Mouse (Mus musculus): ENCODE results near the gene Pcyt2. TPM values are rescaled to one million over a fixed set of nuclear protein-coding genes. Genes with fewer than 3 reads are reported as not detected.
A peak's percentile ranks its signal among the peaks of the same experiment; 100 is the strongest.

Gene Pcyt2
- total and polyA plus RNA-seq, 2 experiments from 2014 or later, result 125 to 142 TPM

- peaks cover 8% of the 10 kb centered on the region; the same call in 1 of the 2 replicates for H3K4me1 ChIP-seq (ENCODE audit: insufficient read depth, low read length)
- peak overlapping the region; percentile 82 for H3K4me3 ChIP-seq (ENCODE audit: low read length)
- no peaks in the 10 kb centered on the region for H3K27me3 ChIP-seq (ENCODE audit: insufficient read depth, low read length)
- ATAC-seq (no peak), DNase-seq (ENCODE audit: low spot score) (no peak)
- H3K9me3 ChIP-seq (ENCODE audit: low read length), result no peaks in the 10 kb centered on the region
- peaks cover 39% of the 10 kb centered on the region; the same call in 1 of the 2 replicates for H3K36me3 ChIP-seq (ENCODE audit: insufficient read depth, low read length)
- peak overlapping the region; percentile 77 for H3K9ac ChIP-seq (replicated peaks; ENCODE audit: low read length)
- 43% methylated on average over 4 of the region's 4 CpGs for WGBS
- peak overlapping the region; percentile 85 for H3K4me2 ChIP-seq (ENCODE audit: low read depth, low read length)
- H3K27ac ChIP-seq, result peak overlapping the region; percentile 91; the same call in 1 of the 2 replicates
- TF ChIP-seq CTCF (IDR thresholded peaks at IDR 0.05; ENCODE audit: low read depth), result no peak
These were observed 980 bp downstream of the Pcyt2 start for GRCm38 (mm10) chr11:120616617-120617294.

GRCm38 (mm10) chr11:120615606-120616203, 2.0 kb downstream of the Pcyt2 start:
- no peak overlapping the region for H3K9ac ChIP-seq (replicated peaks; ENCODE audit: low read length)
- H3K4me3 ChIP-seq (ENCODE audit: low read length), result no peak overlapping the region
- no peaks in the 10 kb centered on the region for H3K27me3 ChIP-seq (ENCODE audit: insufficient read depth, low read length)
- H3K4me1 ChIP-seq (ENCODE audit: insufficient read depth, low read length), result peaks cover 8% of the 10 kb centered on the region; the same call in 1 of the 2 replicates
- H3K36me3 ChIP-seq (ENCODE audit: insufficient read depth, low read length), result peaks cover 37% of the 10 kb centered on the region
- DNase-seq (ENCODE audit: low spot score) (no peak), ATAC-seq (no peak)
- H3K4me2 ChIP-seq (ENCODE audit: low read depth, low read length), result peak overlapping the region; percentile 85
- no peak overlapping the region for H3K27ac ChIP-seq
- TF ChIP-seq CTCF (IDR thresholded peaks at IDR 0.05; ENCODE audit: low read depth), result no peak
- 87% methylated on average over 11 of the region's 11 CpGs for WGBS
- H3K9me3 ChIP-seq (ENCODE audit: low read length), result no peaks in the 10 kb centered on the region

GRCm38 (mm10) chr11:120615167-120615566, 2.6 kb downstream of the Pcyt2 start:
- H3K36me3 ChIP-seq (ENCODE audit: insufficient read depth, low read length), result peaks cover 32% of the 10 kb centered on the region
- DNase-seq (ENCODE audit: low spot score), result no peak
- no peak overlapping the region for H3K9ac ChIP-seq (replicated peaks; ENCODE audit: low read length)
- H3K4me2 ChIP-seq (ENCODE audit: low read depth, low read length), result no peak overlapping the region; the same call in 1 of the 2 replicates
- no peaks in the 10 kb centered on the region for H3K27me3 ChIP-seq (ENCODE audit: insufficient read depth, low read length)
- peaks cover 8% of the 10 kb centered on the region; the same call in 1 of the 2 replicates for H3K4me1 ChIP-seq (ENCODE audit: insufficient read depth, low read length)
- WGBS, result 88% methylated on average over 6 of the region's 6 CpGs
- no peak overlapping the region for H3K4me3 ChIP-seq (ENCODE audit: low read length)
- TF ChIP-seq CTCF (IDR thresholded peaks at IDR 0.05; ENCODE audit: low read depth), result no peak
- no peaks in the 10 kb centered on the region for H3K9me3 ChIP-seq (ENCODE audit: low read length)
- H3K27ac ChIP-seq, result no peak overlapping the region
- no peak for ATAC-seq

- Histone ChIP-seq H3K4me3 (ENCODE audit: low read length) (no peak overlapping the region), H3K27ac (no peak overlapping the region), H3K4me1 (ENCODE audit: insufficient read depth, low read length) (peaks cover 8% of the 10 kb centered on the region; the same call in 1 of the 2 replicates), H3K36me3 (ENCODE audit: insufficient read depth, low read length) (peaks cover 24% of the 10 kb centered on the region), H3K27me3 (ENCODE audit: insufficient read depth, low read length) (no peaks in the 10 kb centered on the region), H3K4me2 (ENCODE audit: low read depth, low read length) (no peak overlapping the region), H3K9me3 (ENCODE audit: low read length) (no peaks in the 10 kb centered on the region), H3K9ac (replicated peaks; ENCODE audit: low read length) (no peak overlapping the region)
- WGBS, result 75% methylated on average over 8 of the region's 8 CpGs
- ATAC-seq (no peak), DNase-seq (ENCODE audit: low spot score) (no peak)
- TF ChIP-seq CTCF (IDR thresholded peaks at IDR 0.05; ENCODE audit: low read depth), result no peak
These were observed 3.8 kb downstream of the Pcyt2 start for GRCm38 (mm10) chr11:120613976-120614375.

- Histone ChIP-seq H3K4me1 (ENCODE audit: insufficient read depth, low read length) (peaks cover 10% of the 10 kb centered on the region; the same call in 1 of the 2 replicates), H3K4me2 (ENCODE audit: low read depth, low read length) (no peak overlapping the region), H3K9me3 (ENCODE audit: low read length) (no peaks in the 10 kb centered on the region), H3K27me3 (ENCODE audit: insufficient read depth, low read length) (no peaks in the 10 kb centered on the region), H3K27ac (no peak overlapping the region), H3K4me3 (ENCODE audit: low read length) (no peak overlapping the region), H3K9ac (replicated peaks; ENCODE audit: low read length) (no peak overlapping the region), H3K36me3 (ENCODE audit: insufficient read depth, low read length) (peaks cover 19% of the 10 kb centered on the region)
- DNase-seq (ENCODE audit: low spot score), result no peak
- TF ChIP-seq CTCF (IDR thresholded peaks at IDR 0.05; ENCODE audit: low read depth), result no peak
- ATAC-seq, result no peak
- WGBS, result 88% methylated on average over 10 of the region's 10 CpGs
These were observed 4.2 kb downstream of the Pcyt2 start for GRCm38 (mm10) chr11:120613481-120613972.

GRCm38 (mm10) chr11:120612763-120613162, 5.0 kb downstream of the Pcyt2 start:
- WGBS, result 42% methylated on average over 6 of the region's 6 CpGs
- no peak overlapping the region for H3K27ac ChIP-seq
- no peaks in the 10 kb centered on the region for H3K27me3 ChIP-seq (ENCODE audit: insufficient read depth, low read length)
- peak; percentile 53 for ATAC-seq
- H3K4me3 ChIP-seq (ENCODE audit: low read length), result no peak overlapping the region
- peak; percentile 93 for TF ChIP-seq CTCF (IDR thresholded peaks at IDR 0.05; ENCODE audit: low read depth)
- no peak overlapping the region for H3K4me2 ChIP-seq (ENCODE audit: low read depth, low read length)
- no peaks in the 10 kb centered on the region for H3K9me3 ChIP-seq (ENCODE audit: low read length)
- peaks cover 17% of the 10 kb centered on the region for H3K36me3 ChIP-seq (ENCODE audit: insufficient read depth, low read length)
- peaks cover 13% of the 10 kb centered on the region; the same call in 1 of the 2 replicates for H3K4me1 ChIP-seq (ENCODE audit: insufficient read depth, low read length)
- no peak overlapping the region for H3K9ac ChIP-seq (replicated peaks; ENCODE audit: low read length)
- DNase-seq (ENCODE audit: low spot score), result peak; percentile 85
